Mouse (Mus musculus) heart, embryonic 11.5 days (tissue): ENCODE results near the gene Trak2. TPM values are rescaled to one million over a fixed set of nuclear protein-coding genes. Genes with fewer than 3 reads are reported as not detected.
"Not testable (repeated sequence)": the region's sequence is repeated elsewhere in the genome, so short reads cannot be mapped to it uniquely, and the experiment has no call there.

Experiments
- ATAC-seq: fragments of 200-750 bp; cut with Nextera tagmentation; replicated peaks from 2 replicates; pipeline ENCODE4 v1.8.0; 2017; ENCODE audit warnings: moderate library complexity; ENCODE audit not compliant: insufficient number of reproducible peaks, low FRiP score, low TSS enrichment
- H3K27ac ChIP-seq: fragments of 300-500 bp; sonication (generic); 2 replicates; pipeline ENCODE4 v1.5.1; 2014; ENCODE audit warnings: mild to moderate bottlenecking, low read depth, low read length
- H3K27me3 ChIP-seq: fragments of 300-500 bp; sonication (generic); 2 replicates; pipeline ENCODE4 v1.6.1; 2014; ENCODE audit warnings: mild to moderate bottlenecking, low read length, mixed read lengths; ENCODE audit not compliant: control insufficient read depth, insufficient read depth
- H3K36me3 ChIP-seq: fragments of 300-500 bp; sonication (generic); 2 replicates; pipeline ENCODE4 v1.6.1; 2014; ENCODE audit warnings: mild to moderate bottlenecking, low read length, moderate library complexity, mixed read lengths; ENCODE audit not compliant: control insufficient read depth, insufficient read depth
- H3K4me1 ChIP-seq: fragments of 300-500 bp; sonication (generic); 2 replicates; pipeline ENCODE4 v1.6.1; 2014; ENCODE audit warnings: low read length; ENCODE audit not compliant: control insufficient read depth, insufficient read depth
- H3K4me2 ChIP-seq: fragments of 300-500 bp; sonication (generic); 2 replicates; pipeline ENCODE4 v1.6.1; 2014; ENCODE audit warnings: mild to moderate bottlenecking, moderate library complexity
- H3K4me3 ChIP-seq: fragments of 300-500 bp; sonication (generic); 2 replicates; pipeline ENCODE4 v1.5.1; 2014; ENCODE audit warnings: low read depth, low read length
- H3K9ac ChIP-seq: fragments of 300-500 bp; sonication (generic); 2 replicates; pipeline ENCODE4 v1.6.1; 2014; ENCODE audit warnings: mild to moderate bottlenecking, low read depth, low read length, moderate library complexity
- H3K9me3 ChIP-seq: fragments of 300-500 bp; sonication (generic); replicated peaks from 2 replicates; pipeline ENCODE4 v1.6.1; 2016; ENCODE audit warnings: low read length; ENCODE audit not compliant: control insufficient read depth
- WGBS: fragments of 180-500 bp; shearing (Covaris S2); extraction: QIAGEN DNeasy Blood & Tissue Kit; methylation state at CpG from one replicate; pipeline ENCODE4 v1.1.7; 2014; ENCODE audit not compliant: insufficient replicate concordance; 5-methylcytosine and 5-hydroxymethylcytosine counted together
- polyA plus RNA-seq: library from polyadenylated mRNA; unstranded; fragments of >200 nt; fragmentation: Nextera tagmentation; extraction: Ambion mirVana; gene quantifications from 2 replicates; pipeline ENCODE4 v1.2.1, GENCODE M21; 2014

Trak2 gene
- polyA plus RNA-seq, 1 experiment from 2014 or later = 29.8 TPM

DNA sequence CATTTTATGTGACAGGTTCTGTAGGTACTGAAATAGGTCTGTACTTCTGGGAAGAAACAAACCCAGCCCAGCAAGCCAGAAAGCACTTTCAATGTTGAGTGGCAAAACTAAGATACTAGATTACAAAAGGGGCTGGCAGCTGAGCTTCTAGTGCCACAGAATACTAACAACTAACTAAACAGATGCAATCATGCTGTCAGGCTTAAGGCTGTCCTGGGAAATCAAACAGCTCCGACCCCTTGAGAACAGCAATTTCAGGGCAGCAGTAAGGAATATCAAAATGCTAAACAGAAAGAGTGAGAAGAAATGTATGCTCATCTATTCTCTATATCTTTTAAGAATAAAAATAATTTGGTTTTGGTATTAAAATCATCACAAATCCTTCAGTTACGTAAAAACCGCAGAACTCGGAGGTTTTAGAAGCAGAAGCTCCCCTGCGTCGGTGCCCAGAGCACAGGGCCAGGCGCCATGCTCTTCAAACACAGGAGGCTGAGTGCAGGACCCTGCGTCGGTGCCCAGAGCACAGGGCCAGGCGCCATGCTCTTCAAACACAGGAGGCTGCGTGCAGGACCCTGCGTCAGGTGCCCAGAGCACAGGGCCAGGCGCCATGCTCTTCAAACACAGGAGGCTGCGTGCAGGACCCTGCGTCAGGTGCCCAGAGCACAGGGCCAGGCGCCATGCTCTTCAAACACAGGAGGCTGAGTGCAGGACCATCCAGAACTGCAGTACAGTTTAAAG, 14.3 kb downstream of the Trak2 start:
- H3K4me2 ChIP-seq, H3K4me3 ChIP-seq, H3K9ac ChIP-seq, H3K36me3 ChIP-seq, H3K9me3 ChIP-seq, H3K27ac ChIP-seq, H3K27me3 ChIP-seq, ATAC-seq: not testable (repeated sequence)
- WGBS = 79% methylated on average over 16 of the region's 16 CpGs
- peaks cover 61% of the 10 kb centered on the region for H3K4me1 ChIP-seq

DNA sequence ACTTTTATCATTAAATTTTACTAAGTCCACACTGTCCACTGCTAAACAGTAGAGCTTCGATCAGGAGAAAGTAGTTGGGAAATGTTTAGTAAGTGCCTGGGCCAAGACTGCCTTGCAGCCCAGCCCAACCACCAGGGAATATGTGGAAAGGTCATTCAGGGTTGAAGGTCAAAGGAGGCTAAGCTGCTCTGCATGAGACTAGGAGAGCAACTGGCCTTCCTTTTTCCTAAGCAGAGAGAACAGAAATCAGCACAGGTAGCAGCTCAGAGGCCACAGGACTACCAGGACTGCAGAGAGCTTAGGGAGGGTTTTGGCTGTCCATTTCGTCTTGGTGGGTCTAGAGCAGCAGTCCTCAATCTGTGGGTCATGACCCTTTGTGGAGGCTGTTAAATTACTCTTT, 15.3 kb downstream of the Trak2 start:
- Histone ChIP-seq H3K27me3 (no peaks in the 10 kb centered on the region), H3K27ac (peak overlapping the region; percentile 54; the same call in 1 of the 2 replicates), H3K9ac (no peak overlapping the region), H3K9me3 (no peaks in the 10 kb centered on the region), H3K4me2 (no peak overlapping the region; the same call in 1 of the 2 replicates), H3K36me3 (no peaks in the 10 kb centered on the region), H3K4me1 (peaks cover 67% of the 10 kb centered on the region), H3K4me3 (no peak overlapping the region)
- 39% methylated on average over 2 of the region's 2 CpGs for WGBS
- ATAC-seq = no peak

DNA sequence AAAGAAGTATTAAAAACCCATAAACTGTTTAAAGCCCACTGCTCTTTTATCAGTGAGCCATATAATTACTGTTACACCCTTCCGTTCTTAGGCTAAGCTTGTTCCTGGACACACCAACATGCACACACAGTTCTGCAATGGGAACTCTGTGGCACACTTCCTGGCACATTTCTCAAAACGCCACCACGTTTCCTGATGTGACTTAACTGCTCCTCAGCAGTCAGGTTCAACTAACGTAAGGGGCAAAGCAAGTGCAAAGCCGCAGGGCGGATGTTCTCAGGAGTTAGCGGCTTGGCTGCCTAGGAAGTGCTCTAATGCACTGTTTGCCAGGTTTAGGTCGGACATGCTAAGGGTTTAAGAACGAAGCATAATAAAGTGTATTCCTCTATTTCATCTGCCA, 17.0 kb downstream of the Trak2 start:
- H3K4me2 ChIP-seq = no peak overlapping the region; the same call in 1 of the 2 replicates

DNA sequence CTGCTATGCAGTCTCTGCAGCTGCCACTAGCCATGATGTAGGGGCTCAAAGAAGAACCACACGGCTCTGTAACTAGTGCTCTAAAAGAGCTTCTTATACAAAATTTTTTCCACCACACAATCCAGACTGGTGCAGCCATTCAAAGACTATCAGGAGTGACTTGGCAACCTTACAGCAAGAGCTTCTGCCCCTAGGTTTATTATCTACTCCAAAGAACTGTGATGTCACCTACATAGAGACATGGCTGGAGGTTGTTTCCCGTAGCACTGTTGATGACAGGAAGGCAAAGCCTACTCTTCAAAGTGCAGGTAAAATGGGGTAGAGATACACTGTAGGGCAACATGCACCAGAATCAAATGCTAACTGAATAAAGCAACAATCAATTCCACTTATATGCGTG, 17.5 kb downstream of the Trak2 start:
- H3K4me1 ChIP-seq = peaks cover 69% of the 10 kb centered on the region
- peak overlapping the region; percentile 9; the same call in 1 of the 2 replicates for H3K4me2 ChIP-seq
- ATAC-seq = 0 out of 2 replicates have a peak, but pooled peaks have one; percentile 40
- H3K27ac ChIP-seq = 0 out of 2 replicates have a peak overlapping the region, but pooled peaks have one; percentile 3
- H3K36me3 ChIP-seq = no peaks in the 10 kb centered on the region
- H3K27me3 ChIP-seq = no peaks in the 10 kb centered on the region
- no peaks in the 10 kb centered on the region for H3K9me3 ChIP-seq
- H3K9ac ChIP-seq = no peak overlapping the region
- 61% methylated on average over 3 of the region's 3 CpGs for WGBS
- no peak overlapping the region for H3K4me3 ChIP-seq

More for the DNA sequence above, 17.0 kb downstream of the Trak2 start:
- no peaks in the 10 kb centered on the region for H3K36me3 ChIP-seq
- ATAC-seq = no peak
- H3K9ac ChIP-seq = no peak overlapping the region
- H3K27me3 ChIP-seq = no peaks in the 10 kb centered on the region
- H3K27ac ChIP-seq = peak overlapping the region; percentile 59; the same call in 1 of the 2 replicates
- no peaks in the 10 kb centered on the region for H3K9me3 ChIP-seq
- H3K4me1 ChIP-seq = peaks cover 69% of the 10 kb centered on the region
- no peak overlapping the region for H3K4me3 ChIP-seq
- 70% methylated on average over 9 of the region's 9 CpGs for WGBS

DNA sequence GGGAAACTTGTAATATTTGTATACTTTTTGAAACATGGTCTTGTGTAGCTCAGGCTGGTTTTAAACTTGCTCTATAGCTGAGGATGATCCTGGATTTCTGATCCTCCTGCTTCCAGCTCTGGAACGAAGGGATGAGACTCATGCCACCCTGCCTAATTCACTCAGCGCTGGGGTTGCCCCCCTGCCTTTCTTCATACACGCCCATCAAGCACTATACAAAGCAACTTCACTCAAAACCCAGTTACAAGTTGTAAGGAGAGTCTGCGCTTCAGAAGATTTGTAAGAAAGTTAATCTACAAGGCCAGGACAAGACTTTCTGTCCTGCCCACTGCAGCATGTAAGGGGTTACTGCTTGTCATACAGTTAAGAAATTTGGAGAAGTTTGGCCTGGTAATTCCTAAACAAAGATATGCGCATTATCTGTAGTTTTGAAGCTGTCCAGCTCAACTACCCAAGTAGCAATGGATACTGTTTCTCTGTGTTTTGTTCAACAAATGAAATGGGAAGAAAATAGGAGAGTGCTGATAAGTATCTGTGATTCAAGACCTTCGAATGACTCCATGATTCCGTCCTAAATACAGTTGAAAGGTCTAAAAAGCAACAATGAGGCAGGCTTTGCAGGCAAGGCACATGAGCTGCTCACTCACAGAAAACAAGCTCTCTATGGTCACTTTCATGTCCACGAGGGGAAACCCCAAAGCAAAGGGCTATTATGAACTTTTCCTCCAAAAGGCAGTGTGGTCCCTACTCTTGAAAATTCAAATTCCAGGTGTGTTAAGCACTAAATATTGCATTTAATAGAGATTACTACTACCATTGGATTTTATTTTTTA, 18.4 kb downstream of the Trak2 start:
- H3K27ac ChIP-seq = peak overlapping the region; percentile 85
- H3K9ac ChIP-seq = no peak overlapping the region; the same call in 1 of the 2 replicates
- no peaks in the 10 kb centered on the region for H3K9me3 ChIP-seq
- ATAC-seq = no peak
- no peaks in the 10 kb centered on the region for H3K36me3 ChIP-seq
- peaks cover 71% of the 10 kb centered on the region for H3K4me1 ChIP-seq
- no peaks in the 10 kb centered on the region for H3K27me3 ChIP-seq
- WGBS = 68% methylated on average over 8 of the region's 8 CpGs
- peak overlapping the region; percentile 2 for H3K4me2 ChIP-seq
- H3K4me3 ChIP-seq = no peak overlapping the region

DNA sequence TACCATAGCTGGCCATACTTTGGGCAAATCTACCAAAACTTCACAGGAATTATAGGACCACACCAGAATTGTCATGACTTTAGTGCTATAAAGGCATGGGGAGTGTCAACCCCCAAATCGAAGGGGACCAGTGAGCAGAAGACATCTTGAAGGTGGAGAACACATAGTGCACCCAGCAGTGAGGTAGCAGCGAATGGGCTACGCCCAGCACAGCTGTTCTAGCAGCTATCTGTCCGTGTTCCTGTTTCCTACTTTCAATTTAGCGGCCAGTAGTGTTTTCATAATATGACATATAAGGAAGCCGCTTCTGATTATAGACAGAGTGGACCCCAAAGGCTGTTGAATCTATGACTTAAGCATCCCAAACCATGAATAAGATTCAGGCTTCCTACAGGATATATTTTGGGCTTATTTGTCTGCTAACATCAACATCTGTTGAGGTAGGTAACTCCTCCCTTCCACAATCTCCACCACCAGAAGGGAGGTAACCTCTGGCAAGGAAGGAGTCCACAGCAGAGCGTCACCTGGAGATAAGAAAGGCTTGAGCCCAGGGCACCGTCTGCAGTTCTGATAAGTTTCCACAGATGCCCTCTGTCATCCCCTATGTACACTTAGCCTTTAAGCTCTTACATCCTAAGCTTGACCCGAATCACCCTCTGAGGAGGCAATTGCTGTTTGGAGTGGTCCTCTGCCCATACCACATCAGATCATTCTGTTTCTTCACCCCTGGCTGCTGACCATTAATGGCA, 19.4 kb downstream of the Trak2 start:
- no peaks in the 10 kb centered on the region for H3K27me3 ChIP-seq
- peaks cover 73% of the 10 kb centered on the region for H3K4me1 ChIP-seq
- H3K36me3 ChIP-seq = no peaks in the 10 kb centered on the region
- no peak overlapping the region for H3K9ac ChIP-seq
- WGBS = 54% methylated on average over 9 of the region's 9 CpGs
- peak overlapping the region; percentile 85 for H3K27ac ChIP-seq
- H3K9me3 ChIP-seq = no peaks in the 10 kb centered on the region
- H3K4me2 ChIP-seq = peak overlapping the region; percentile 11
- no peak overlapping the region for H3K4me3 ChIP-seq
- peak; percentile 93 for ATAC-seq

DNA sequence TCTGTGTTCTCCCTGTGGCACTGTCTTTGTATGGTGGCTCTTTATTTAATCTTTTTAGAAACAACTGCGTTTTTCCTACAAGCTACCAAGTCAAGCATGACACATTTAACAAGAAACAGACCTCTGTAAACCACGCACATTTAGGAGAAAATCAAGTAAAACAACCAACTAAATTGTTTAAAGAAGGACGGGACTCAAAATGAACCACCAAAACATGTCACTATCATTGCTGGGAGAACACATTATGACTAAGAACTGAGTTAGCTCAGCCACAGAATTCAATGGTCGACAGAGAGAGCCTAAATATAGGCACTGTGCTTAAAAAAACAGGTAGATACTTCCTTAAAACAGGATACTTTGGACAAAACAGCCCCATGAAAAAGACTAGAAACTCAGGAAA, 20.2 kb downstream of the Trak2 start:
- Histone ChIP-seq H3K27ac (peak overlapping the region; percentile 85), H3K36me3 (no peaks in the 10 kb centered on the region), H3K4me1 (peaks cover 67% of the 10 kb centered on the region), H3K9me3 (no peaks in the 10 kb centered on the region), H3K4me2 (0 out of 2 replicates have a peak overlapping the region, but pooled peaks have one; percentile 0), H3K27me3 (no peaks in the 10 kb centered on the region), H3K9ac (no peak overlapping the region), H3K4me3 (no peak overlapping the region)
- no peak for ATAC-seq
- WGBS = 46% methylated on average over 4 of the region's 4 CpGs

DNA sequence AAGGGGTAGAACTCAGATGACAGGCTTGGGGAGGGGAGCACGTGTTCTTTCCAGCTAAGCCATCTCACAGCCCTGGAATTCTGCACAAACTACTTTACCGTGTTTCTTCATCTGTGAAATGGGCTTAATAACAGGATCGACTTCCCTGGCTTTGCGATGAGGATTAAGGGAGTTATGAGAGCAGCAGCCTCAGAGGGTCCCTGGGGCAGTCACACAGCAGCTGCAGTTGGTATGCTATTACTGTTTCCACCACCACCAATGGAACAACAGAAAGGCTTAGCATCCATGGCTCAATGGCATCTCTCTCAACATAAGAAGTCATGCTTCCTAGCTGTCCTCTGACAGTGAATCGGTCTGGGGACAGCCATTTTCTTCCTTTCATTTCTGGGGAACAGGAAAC, 20.7 kb downstream of the Trak2 start:
- H3K9me3 ChIP-seq = no peaks in the 10 kb centered on the region
- no peak overlapping the region for H3K9ac ChIP-seq
- no peak overlapping the region for H3K4me3 ChIP-seq
- peaks cover 64% of the 10 kb centered on the region for H3K4me1 ChIP-seq
- peak overlapping the region; percentile 85 for H3K27ac ChIP-seq
- no peaks in the 10 kb centered on the region for H3K27me3 ChIP-seq
- no peak for ATAC-seq
- WGBS = 80% methylated on average over 5 of the region's 5 CpGs
- H3K36me3 ChIP-seq = no peaks in the 10 kb centered on the region
- H3K4me2 ChIP-seq = no peak overlapping the region
